In the genomic region with DNA sequence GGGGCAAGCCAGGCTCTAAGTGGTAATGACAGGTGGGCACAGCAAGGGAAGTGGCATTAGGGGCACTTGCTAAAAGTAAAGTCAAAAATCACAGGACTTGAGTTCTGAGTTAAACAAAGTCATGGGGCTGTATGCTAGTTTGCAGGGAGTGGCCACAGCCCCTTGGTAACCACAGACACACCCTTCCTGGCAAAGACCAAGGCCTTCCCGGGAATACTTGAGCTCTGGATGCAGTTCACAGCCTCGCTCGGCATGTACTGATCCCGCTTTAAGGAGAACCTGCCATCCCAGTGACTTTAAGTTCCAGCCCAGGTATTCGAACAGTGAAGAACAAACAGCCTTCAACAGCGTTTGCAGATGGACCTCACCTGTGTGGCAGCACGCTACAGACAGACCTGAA, we compare ENCODE assay signal across 9 mouse cellular contexts.
DNase-seq lines count a peak whose midpoint lies in the region; ATAC-seq and TF ChIP-seq lines count a peak whose summit lies in the region.
"Had no signal": no experiment of that assay in that cellular context is flagged by ENCODE, and none has a peak within 500 bp of the region (broad histone marks: within the 10 kb centered on the region; RNA-seq: fewer than 3 reads in every experiment).

No protein-coding gene starts in this region.

- TF ChIP-seq CTCF in heart, postnatal 0 days (IDR thresholded peaks at IDR 0.05; ENCODE audit: low read depth), result no peak

- no peak overlapping the region for H3K4me2 ChIP-seq in kidney, embryonic 16.5 days (replicated peaks; ENCODE audit: low read depth, low read length)
- H3K4me2 ChIP-seq in heart, postnatal 0 days (ENCODE audit: low read depth, low read length), result peak overlapping the region; percentile 34; the same call in 1 of the 2 replicates
- H3K4me2 ChIP-seq: midbrain, embryonic 11.5 days had no signal

- H3K4me3 ChIP-seq in kidney, embryonic 16.5 days (ENCODE audit: low read length), result no peak overlapping the region
- no peak overlapping the region for H3K4me3 ChIP-seq in heart, postnatal 0 days (ENCODE audit: low read depth, low read length)

- H3K9me3 ChIP-seq in kidney, embryonic 16.5 days (ENCODE audit: low read length), result no peaks in the 10 kb centered on the region
- no peaks in the 10 kb centered on the region for H3K9me3 ChIP-seq in heart, postnatal 0 days (replicated peaks; ENCODE audit: control insufficient read depth, low read length)

- TF ChIP-seq EP300 in heart, postnatal 0 days (IDR thresholded peaks at IDR 0.05; ENCODE audit: low read depth), result no peak

- peaks cover 38% of the 10 kb centered on the region for H3K4me1 ChIP-seq in kidney, embryonic 16.5 days (ENCODE audit: insufficient read depth, low read length)
- H3K4me1 ChIP-seq in heart, postnatal 0 days (ENCODE audit: control insufficient read depth, insufficient read depth), result peaks cover 54% of the 10 kb centered on the region

- no peak for ATAC-seq in kidney, embryonic 16.5 days (ENCODE audit: low FRiP score, low TSS enrichment)
- no peak for ATAC-seq in heart, postnatal 0 days (ENCODE audit: insufficient read depth, low read depth)

- 67% methylated on average over 7 of the region's 7 CpGs for WGBS in kidney, embryonic 16.5 days
- 51% methylated on average over 7 of the region's 7 CpGs for WGBS in heart, postnatal 0 days

- no peaks in the 10 kb centered on the region for H3K36me3 ChIP-seq in kidney, embryonic 16.5 days (ENCODE audit: insufficient read depth, low read length)
- H3K36me3 ChIP-seq in heart, postnatal 0 days (replicated peaks; ENCODE audit: control insufficient read depth, insufficient read depth, low read length), result no peaks in the 10 kb centered on the region

- DNase-seq in kidney, adult 11 months, result no peak
- peak; percentile 49 for DNase-seq in ZHBTc4 (ENCODE audit: low read depth, low spot score)
- no peak for DNase-seq in heart, postnatal 0 days (ENCODE audit: low spot score)
- peak; percentile 37 to 68 for DNase-seq in lung, postnatal 4 days
- DNase-seq in layer of hippocampus, adult 18-20 months (ENCODE audit: low spot score in 2 of 2), result no peak
- no peak for DNase-seq in frontal cortex, postnatal 14 days (ENCODE audit: low spot score in 2 of 2)
- DNase-seq: thymus, postnatal 25 days had no signal

- 0 out of 2 replicates have a peak overlapping the region, but pooled peaks have one; percentile 36 for H3K27ac ChIP-seq in kidney, embryonic 16.5 days (ENCODE audit: low read length)
- H3K27ac ChIP-seq in heart, postnatal 0 days (ENCODE audit: low read depth), result peak overlapping the region; percentile 53

- H3K27me3 ChIP-seq in kidney, embryonic 16.5 days (ENCODE audit: insufficient read depth, low read length), result no peaks in the 10 kb centered on the region
- no peaks in the 10 kb centered on the region for H3K27me3 ChIP-seq in heart, postnatal 0 days (ENCODE audit: control insufficient read depth, insufficient read depth, low read length)

- H3K9ac ChIP-seq in kidney, embryonic 16.5 days (replicated peaks; ENCODE audit: low read length), result no peak overlapping the region
- no peak overlapping the region for H3K9ac ChIP-seq in heart, postnatal 0 days (replicated peaks; ENCODE audit: low read depth, low read length)

Comparison
In these comparisons a context has a peak if more than half of its experiments do, and no peak if none do; other contexts are left out.
1. DNase-seq: peak in ZHBTc4 (single experiment) and lung, postnatal 4 days (2 of 2); none in kidney, adult 11 months (single experiment), heart, postnatal 0 days (single experiment), layer of hippocampus, adult 18-20 months (0 of 2) and frontal cortex, postnatal 14 days (0 of 2).